Mouse (Mus musculus) cerebellum, adult 9-10 months (tissue): Measurements from ENCODE around the gene Gm10778.
"Not testable (repeated sequence)": the region's sequence is repeated elsewhere in the genome, so short reads cannot be mapped to it uniquely, and the experiment has no call there.

Experiments
- DNase-seq: peaks from one replicate; pipeline ENCODE4 v3.0.0; 2022

Gm10778 gene

DNA sequence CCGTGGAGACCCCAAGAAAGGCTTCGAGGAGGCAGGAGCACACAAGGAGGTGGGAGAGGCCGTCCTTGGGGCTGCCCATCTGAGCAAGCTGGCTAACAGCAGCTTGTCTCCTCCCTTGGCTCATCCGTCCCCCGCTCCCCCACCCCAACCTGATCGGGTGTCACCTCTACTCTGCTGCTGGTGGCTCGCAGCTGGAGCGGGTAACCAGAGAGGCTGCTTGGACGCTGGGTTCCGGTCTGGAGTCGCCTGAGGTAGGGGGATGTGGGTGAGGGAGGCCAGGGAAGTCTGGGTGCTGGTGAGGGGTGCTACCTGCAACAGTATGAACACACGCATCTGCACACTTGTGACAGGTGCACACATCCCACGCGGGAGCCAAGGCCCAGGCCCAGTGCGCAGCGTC lies 20.5 kb upstream of the Gm10778 start, which contains the start of gene Ankrd24:
Ankrd24 (plus strand) TSS at position 151 of the 400 bp plus-strand sequence.
- DNase-seq: no peak

GRCm38 (mm10) chr10:81633253-81634099 lies 15.4 kb upstream of the Gm10778 start:
- peak; percentile 82 for DNase-seq

DNA sequence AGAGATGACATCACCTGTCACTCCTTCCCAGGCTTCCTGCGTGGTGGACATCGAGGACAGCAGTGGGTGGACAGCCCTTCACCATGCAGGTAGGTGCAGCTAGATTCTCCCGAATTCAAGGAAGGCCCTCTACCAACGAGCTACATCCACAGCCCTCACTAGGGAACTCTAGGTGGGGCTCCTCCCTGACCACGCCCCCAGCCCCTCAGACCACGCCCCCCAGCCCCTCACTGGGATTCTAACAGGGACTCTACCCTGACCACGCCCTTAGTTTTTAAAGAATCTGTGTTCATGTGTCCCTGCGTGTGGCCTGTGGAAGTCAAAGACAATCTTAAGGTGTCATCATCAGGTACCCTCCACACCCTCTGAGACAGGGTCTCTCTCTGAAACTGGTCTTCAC lies 12.5 kb upstream of the Gm10778 start:
- DNase-seq: no peak

DNA sequence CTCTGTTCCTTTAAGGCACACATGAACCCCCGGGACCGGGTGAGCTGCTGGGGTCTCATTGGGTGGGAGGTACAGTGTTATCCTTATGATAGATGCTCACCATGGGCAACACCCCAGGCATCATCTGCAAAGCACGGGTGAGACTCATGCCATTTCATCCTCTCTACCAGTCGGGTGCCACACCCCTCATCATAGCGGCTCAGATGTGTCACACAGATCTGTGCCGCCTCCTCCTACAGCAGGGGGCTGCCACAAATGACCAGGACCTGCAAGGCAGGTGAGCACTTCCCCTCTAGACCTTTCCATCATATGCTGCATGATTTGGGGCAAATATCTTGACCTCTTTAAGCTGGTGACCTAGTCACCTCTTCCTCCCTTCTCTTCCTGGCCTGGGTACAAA lies 10.8 kb upstream of the Gm10778 start:
- DNase-seq: no peak

DNA sequence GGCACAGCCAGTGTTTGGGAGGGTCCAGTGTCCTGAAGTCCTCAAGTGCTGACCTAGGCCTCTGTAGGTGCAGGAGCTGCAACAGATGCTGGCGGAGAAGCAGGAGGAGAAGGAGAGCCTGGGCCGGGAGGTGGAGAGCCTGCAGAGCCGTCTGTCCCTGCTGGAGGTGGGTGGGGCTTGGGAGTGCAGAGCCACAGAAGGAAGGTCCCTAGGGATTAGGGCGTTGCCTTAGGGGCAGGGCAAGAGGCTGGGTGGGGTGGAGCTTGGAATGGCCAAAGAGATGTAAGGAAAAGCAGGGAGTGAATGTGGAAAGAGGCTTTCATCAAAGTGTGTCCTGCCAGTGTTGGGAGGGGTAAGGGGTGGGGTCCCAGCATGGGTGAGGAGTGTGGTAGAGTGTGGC lies 8.0 kb upstream of the Gm10778 start:
- not testable (repeated sequence) for DNase-seq

GRCm38 (mm10) chr10:81641566-81641965 lies 7.3 kb upstream of the Gm10778 start:
- DNase-seq: no peak

DNA sequence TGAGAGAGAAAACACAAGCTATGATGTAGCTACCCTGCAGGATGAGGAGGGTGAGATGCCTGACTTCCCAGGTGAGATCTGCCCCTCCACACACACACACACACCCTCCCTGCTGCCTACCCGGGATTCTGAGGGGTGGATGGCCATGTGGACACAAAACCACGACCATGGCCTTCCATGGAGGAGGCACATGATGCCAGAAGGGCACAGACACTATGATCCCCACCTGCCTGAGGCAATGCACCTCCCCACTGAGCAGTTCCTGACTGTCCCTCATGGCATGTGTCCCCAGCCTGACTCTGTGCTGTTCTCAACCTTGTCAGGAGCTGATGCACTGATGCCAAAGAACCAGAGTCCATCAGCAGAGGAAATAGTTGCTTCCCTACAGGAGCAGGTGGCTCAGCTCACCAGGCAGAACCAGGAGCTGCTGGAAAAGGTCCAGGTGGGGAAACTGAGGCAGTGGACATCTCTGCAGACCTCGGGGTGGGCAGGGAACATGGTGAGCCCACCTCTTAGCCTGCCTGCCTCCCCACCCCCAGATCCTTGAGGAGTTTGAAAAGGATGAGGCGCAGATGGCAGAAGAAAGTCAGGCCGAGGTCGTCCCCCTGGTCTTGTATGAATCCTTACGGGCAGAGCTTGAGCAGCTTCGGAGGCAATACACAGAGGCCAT lies 6.7 kb upstream of the Gm10778 start:
- DNase-seq: peak; percentile 80

DNA sequence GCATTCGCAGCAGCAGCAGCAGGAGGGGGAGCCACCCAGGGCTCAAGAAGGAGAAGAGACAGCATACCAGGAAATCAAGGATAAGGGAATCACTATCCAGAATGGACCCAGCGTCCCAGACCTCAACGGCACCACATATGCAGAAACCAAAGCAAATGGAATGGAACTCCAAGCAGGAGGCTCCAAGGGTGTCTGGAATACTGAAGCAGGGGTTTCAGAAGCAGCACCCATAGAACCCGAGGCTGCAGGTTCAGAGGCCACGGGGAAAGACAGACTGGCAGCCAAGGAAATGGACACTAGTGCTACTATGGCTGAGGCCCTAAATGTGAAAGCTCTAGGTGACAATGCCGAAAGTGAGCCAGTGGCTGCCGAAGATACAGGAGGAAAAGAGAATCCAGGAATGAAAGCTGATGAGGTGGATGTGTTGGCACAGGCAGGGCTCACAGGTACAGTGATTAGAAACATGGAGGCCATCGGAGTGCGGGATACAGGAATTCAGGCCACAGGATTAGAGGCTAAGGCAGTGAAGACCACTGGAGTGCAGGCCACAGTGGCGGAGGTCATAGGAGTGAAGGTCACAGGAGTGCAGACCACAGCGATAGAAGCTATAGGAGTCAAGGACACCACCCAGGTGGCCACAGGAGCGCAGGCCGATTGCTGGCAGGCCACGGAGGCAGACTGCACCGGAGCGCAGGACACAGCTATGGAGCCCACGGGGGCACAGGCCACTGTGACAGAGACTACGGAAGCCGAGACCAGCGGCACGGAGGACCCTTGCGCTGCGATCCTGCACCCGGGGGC lies 6.0 kb upstream of the Gm10778 start:
- no peak for DNase-seq

DNA sequence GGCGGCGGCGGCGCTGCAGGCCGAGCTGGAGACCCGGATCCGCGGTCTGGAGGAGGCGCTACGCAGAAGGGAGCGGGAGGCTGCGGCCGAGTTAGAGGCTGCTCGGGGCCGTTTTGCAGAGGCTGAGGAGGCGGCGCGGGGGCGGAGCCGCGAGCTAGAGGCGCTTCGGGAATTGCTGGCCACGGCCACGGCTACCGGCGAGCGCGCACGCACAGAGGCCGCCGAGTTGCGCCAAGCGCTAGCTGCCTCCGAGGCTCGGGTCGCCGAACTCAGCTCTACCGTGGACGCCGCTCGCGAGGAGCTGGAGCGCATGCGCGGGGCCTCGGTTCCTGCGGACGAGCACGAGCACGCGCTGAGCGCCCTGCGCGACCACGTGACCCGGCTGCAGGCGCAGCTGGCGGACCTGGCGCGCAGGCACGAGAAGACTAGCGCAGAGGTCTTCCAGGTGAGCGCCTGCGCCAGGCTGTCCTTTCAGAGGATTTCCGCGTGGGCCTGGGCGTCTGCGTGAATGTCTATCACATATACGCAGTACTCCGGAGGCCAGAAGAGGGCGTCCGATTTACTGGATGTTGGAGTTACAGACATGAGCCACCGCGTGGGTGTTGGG lies 5.3 kb upstream of the Gm10778 start:
- peak; percentile 96 for DNase-seq

GRCm38 (mm10) chr10:81644162-81644561 lies 4.7 kb upstream of the Gm10778 start:
- DNase-seq: no peak

GRCm38 (mm10) chr10:81644716-81645115 lies 4.1 kb upstream of the Gm10778 start:
- DNase-seq: peak; percentile 60

GRCm38 (mm10) chr10:81645391-81645790 lies 3.5 kb upstream of the Gm10778 start:
- DNase-seq: peak; percentile 37

- DNase-seq: peak; percentile 53
These were observed 2.8 kb upstream of the Gm10778 start for GRCm38 (mm10) chr10:81646015-81646555.

- no peak for DNase-seq
These were observed 6.3 kb downstream of the Gm10778 start for GRCm38 (mm10) chr10:81655178-81655577.

DNA sequence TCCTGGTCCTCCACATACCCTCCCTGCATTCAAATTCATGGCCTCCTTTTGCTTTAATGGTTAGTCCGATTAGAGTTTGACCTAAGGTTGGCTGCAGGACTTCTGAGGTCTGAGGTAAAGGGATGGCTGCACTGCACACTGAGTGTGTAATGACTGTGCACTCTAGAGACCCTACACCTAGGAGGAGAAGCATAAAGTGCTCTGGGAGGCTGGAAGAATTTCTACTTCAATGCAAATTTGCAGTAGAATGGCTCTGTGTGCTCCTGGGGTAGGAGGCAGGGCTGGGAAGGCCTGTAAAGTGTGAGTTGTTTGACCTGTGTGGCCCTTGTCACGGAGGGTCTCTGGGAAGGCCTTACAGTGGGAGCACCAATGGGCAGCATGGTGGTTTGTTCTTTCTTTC lies 7.3 kb downstream of the Gm10778 start:
- no peak for DNase-seq

DNA sequence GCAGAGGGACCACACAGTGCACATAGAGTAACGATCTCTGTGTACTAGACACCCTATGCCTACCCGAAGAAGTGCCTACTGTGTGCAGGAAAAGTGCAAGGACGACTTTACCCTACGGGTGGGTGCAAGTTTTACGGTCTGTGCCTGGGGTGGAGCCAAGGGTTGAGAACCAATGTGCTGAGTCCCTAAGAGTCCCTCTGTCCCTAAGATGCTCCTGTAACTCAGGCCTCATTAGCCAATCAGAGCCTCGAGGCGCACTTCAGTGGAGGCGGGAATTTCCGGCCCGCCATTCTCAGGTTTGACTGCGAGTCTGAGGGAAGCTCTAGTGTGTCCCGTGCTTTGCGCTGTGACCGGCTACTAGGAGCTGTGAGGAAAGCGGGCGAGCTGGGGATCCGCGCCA lies 38.3 kb downstream of the Gm10778 start:
- not testable (repeated sequence) for DNase-seq

GRCm38 (mm10) chr10:81704531-81705301 lies 55.9 kb downstream of the Gm10778 start, which contains the start of gene Zfp433:
Gene Zfp433 (plus strand): TSS chr10:81704825.
- not testable (repeated sequence) for DNase-seq
